Mouse (Mus musculus) skeletal muscle tissue, adult 2 months (tissue): ENCODE data around the gene Zfp385c.

Source experiments
- DNase-seq: peaks from one replicate; pipeline ENCODE4 v3.0.0-alpha.2; 2012; ENCODE audit warnings: low read depth, low spot score

The Zfp385c gene

GRCm38 (mm10) chr11:100692164-100692616 lies at the start of gene Zfp385c:
TSS of gene Zfp385c (minus strand) at chr11:100692455.
- no peak for DNase-seq

- DNase-seq = no peak
Observed at GRCm38 (mm10) chr11:100741348-100741747, 49.1 kb upstream of the Zfp385c start.

GRCm38 (mm10) chr11:100738749-100739148 lies 46.5 kb upstream of the Zfp385c start:
- no peak for DNase-seq

GRCm38 (mm10) chr11:100738066-100738604 lies 45.9 kb upstream of the Zfp385c start, which contains the start of gene Rab5c:
TSS of gene Rab5c (minus strand) at chr11:100738215.
- peak; percentile 98 for DNase-seq

GRCm38 (mm10) chr11:100737105-100737733 lies 45.0 kb upstream of the Zfp385c start:
- no peak for DNase-seq

- no peak for DNase-seq
Observed at GRCm38 (mm10) chr11:100736746-100737080, 44.5 kb upstream of the Zfp385c start.

GRCm38 (mm10) chr11:100735954-100736745 lies 43.9 kb upstream of the Zfp385c start:
- DNase-seq = no peak

- no peak for DNase-seq
Observed at GRCm38 (mm10) chr11:100735134-100735865, 43.0 kb upstream of the Zfp385c start.

GRCm38 (mm10) chr11:100730477-100731205 lies 38.4 kb upstream of the Zfp385c start:
- DNase-seq = no peak

- no peak for DNase-seq
Observed at GRCm38 (mm10) chr11:100729976-100730375, 37.7 kb upstream of the Zfp385c start.

GRCm38 (mm10) chr11:100728601-100729000 lies 36.3 kb upstream of the Zfp385c start:
- DNase-seq = peak; percentile 63

- DNase-seq = no peak
Observed at GRCm38 (mm10) chr11:100727201-100727600, 34.9 kb upstream of the Zfp385c start.

GRCm38 (mm10) chr11:100724919-100725512 lies 32.8 kb upstream of the Zfp385c start:
- DNase-seq = no peak

- DNase-seq = no peak
Observed at GRCm38 (mm10) chr11:100722493-100723028, 30.3 kb upstream of the Zfp385c start.

- no peak for DNase-seq
Observed at GRCm38 (mm10) chr11:100721776-100722492, 29.7 kb upstream of the Zfp385c start.

- DNase-seq = no peak
Observed at GRCm38 (mm10) chr11:100721254-100721653, 29.0 kb upstream of the Zfp385c start.

- no peak for DNase-seq
Observed at GRCm38 (mm10) chr11:100720345-100720744, 28.1 kb upstream of the Zfp385c start.

GRCm38 (mm10) chr11:100719893-100720292 lies 27.6 kb upstream of the Zfp385c start:
- DNase-seq = no peak

- DNase-seq = no peak
Observed at GRCm38 (mm10) chr11:100719312-100719711, 27.1 kb upstream of the Zfp385c start.

GRCm38 (mm10) chr11:100718866-100719265 lies 26.6 kb upstream of the Zfp385c start:
- no peak for DNase-seq
